In genomic region chr2:180410432-180410831, GRCm38 (mm10) we compare ENCODE assay signal across 18 mouse cellular contexts. TPM values are rescaled to one million over a fixed set of nuclear protein-coding genes. Genes with fewer than 3 reads are reported as not detected.
A peak's percentile ranks its signal among the peaks of the same experiment; 100 is the strongest.
DNase-seq lines count a peak whose midpoint lies in the region; ATAC-seq and TF ChIP-seq lines count a peak whose summit lies in the region.
"Had no signal": no experiment of that assay in that cellular context is flagged by ENCODE, and none has a peak within 500 bp of the region (broad histone marks: within the 10 kb centered on the region; RNA-seq: fewer than 3 reads in every experiment).

No protein-coding gene starts in this region.

- H3K4me3 ChIP-seq in forebrain, postnatal 0 days (ENCODE audit: low read depth, low read length) = no peak overlapping the region
- no peak overlapping the region for H3K4me3 ChIP-seq in forebrain, embryonic 13.5 days
- H3K4me3 ChIP-seq in lung, embryonic 15.5 days = no peak overlapping the region
- no peak overlapping the region for H3K4me3 ChIP-seq in lung, postnatal 0 days (ENCODE audit: low read depth, low read length)
- H3K4me3 ChIP-seq in hindbrain, embryonic 15.5 days = no peak overlapping the region
- H3K4me3 ChIP-seq: embryonic facial prominence, embryonic 12.5 days; erythroblast, embryonic 14.5 days; heart, adult 2 months; neural tube, embryonic 12.5 days had no signal

- no peaks in the 10 kb centered on the region for H3K9me3 ChIP-seq in forebrain, postnatal 0 days (ENCODE audit: low read length)
- H3K9me3 ChIP-seq in forebrain, embryonic 13.5 days (replicated peaks) = no peaks in the 10 kb centered on the region
- no peaks in the 10 kb centered on the region for H3K9me3 ChIP-seq in lung, embryonic 15.5 days
- H3K9me3 ChIP-seq in lung, postnatal 0 days (ENCODE audit: low read length) = no peaks in the 10 kb centered on the region
- H3K9me3 ChIP-seq in hindbrain, embryonic 15.5 days = no peaks in the 10 kb centered on the region
- H3K9me3 ChIP-seq: embryonic facial prominence, embryonic 12.5 days; neural tube, embryonic 12.5 days had no signal

- TF ChIP-seq EP300 in lung, postnatal 0 days (IDR thresholded peaks at IDR 0.05) = no peak

- H3K4me1 ChIP-seq in forebrain, postnatal 0 days (ENCODE audit: insufficient read depth) = no peaks in the 10 kb centered on the region
- H3K4me1 ChIP-seq in forebrain, embryonic 13.5 days = peaks cover 7% of the 10 kb centered on the region; the same call in 1 of the 2 replicates
- H3K4me1 ChIP-seq in lung, embryonic 15.5 days = no peaks in the 10 kb centered on the region
- no peaks in the 10 kb centered on the region for H3K4me1 ChIP-seq in lung, postnatal 0 days (ENCODE audit: insufficient read depth, low read depth, low read length)
- peaks cover 17% of the 10 kb centered on the region for H3K4me1 ChIP-seq in hindbrain, embryonic 15.5 days (replicated peaks)
- H3K4me1 ChIP-seq: embryonic facial prominence, embryonic 12.5 days had no signal

- no peak overlapping the region for H3K4me2 ChIP-seq in forebrain, postnatal 0 days (ENCODE audit: low read depth)
- H3K4me2 ChIP-seq in forebrain, embryonic 13.5 days = no peak overlapping the region
- no peak overlapping the region for H3K4me2 ChIP-seq in lung, embryonic 15.5 days
- no peak overlapping the region for H3K4me2 ChIP-seq in lung, postnatal 0 days (replicated peaks; ENCODE audit: low read depth, low read length)
- H3K4me2 ChIP-seq in hindbrain, embryonic 15.5 days = no peak overlapping the region
- H3K4me2 ChIP-seq: embryonic facial prominence, embryonic 12.5 days; neural tube, embryonic 12.5 days had no signal

- 0 out of 2 replicates have a peak, but pooled peaks have one; percentile 23 for ATAC-seq in forebrain, postnatal 0 days
- no peak for ATAC-seq in forebrain, embryonic 13.5 days
- ATAC-seq in lung, embryonic 15.5 days (ENCODE audit: borderline replicate concordance, extremely low read depth, low FRiP score, low TSS enrichment) = 0 out of 2 replicates have a peak, but pooled peaks have one; percentile 41
- ATAC-seq in lung, postnatal 0 days = no peak
- ATAC-seq in hindbrain, embryonic 15.5 days (ENCODE audit: low FRiP score, low read depth) = 0 out of 2 replicates have a peak, but pooled peaks have one; percentile 42

- H3K9ac ChIP-seq in forebrain, postnatal 0 days = no peak overlapping the region
- H3K9ac ChIP-seq in forebrain, embryonic 13.5 days = no peak overlapping the region
- H3K9ac ChIP-seq in lung, embryonic 15.5 days = no peak overlapping the region
- no peak overlapping the region for H3K9ac ChIP-seq in lung, postnatal 0 days (replicated peaks; ENCODE audit: low read depth)
- H3K9ac ChIP-seq in hindbrain, embryonic 15.5 days = no peak overlapping the region
- H3K9ac ChIP-seq: embryonic facial prominence, embryonic 12.5 days; neural tube, embryonic 12.5 days had no signal

- TF ChIP-seq CTCF in forebrain, postnatal 0 days (IDR thresholded peaks at IDR 0.05; ENCODE audit: low read depth) = no peak
- TF ChIP-seq CTCF in lung, postnatal 0 days (IDR thresholded peaks at IDR 0.05) = no peak

- no peaks in the 10 kb centered on the region for H3K36me3 ChIP-seq in forebrain, postnatal 0 days (ENCODE audit: insufficient read depth)
- H3K36me3 ChIP-seq in forebrain, embryonic 13.5 days (ENCODE audit: poor library complexity, severe bottlenecking) = no peaks in the 10 kb centered on the region
- no peaks in the 10 kb centered on the region for H3K36me3 ChIP-seq in lung, embryonic 15.5 days
- no peaks in the 10 kb centered on the region for H3K36me3 ChIP-seq in lung, postnatal 0 days (ENCODE audit: insufficient read depth, low read length)
- H3K36me3 ChIP-seq in hindbrain, embryonic 15.5 days = no peaks in the 10 kb centered on the region
- H3K36me3 ChIP-seq: embryonic facial prominence, embryonic 12.5 days; neural tube, embryonic 12.5 days had no signal

- no peak overlapping the region for H3K27ac ChIP-seq in forebrain, postnatal 0 days (ENCODE audit: low read depth, low read length)
- no peak overlapping the region for H3K27ac ChIP-seq in forebrain, embryonic 13.5 days
- no peak overlapping the region for H3K27ac ChIP-seq in lung, embryonic 15.5 days
- H3K27ac ChIP-seq in lung, postnatal 0 days (ENCODE audit: low read length) = no peak overlapping the region
- H3K27ac ChIP-seq in hindbrain, embryonic 15.5 days (replicated peaks) = no peak overlapping the region
- H3K27ac ChIP-seq: embryonic facial prominence, embryonic 12.5 days; heart, adult 2 months; kidney, postnatal 0 days; neural tube, embryonic 12.5 days had no signal

- DNase-seq in forebrain, postnatal 0 days = peak; percentile 27
- DNase-seq in lung, postnatal 0 days (ENCODE audit: low spot score) = no peak
- DNase-seq in retina, postnatal 1 day = peak; percentile 36
- DNase-seq in kidney, postnatal 25 days = no peak
- DNase-seq: B cell, adult 2 months; cerebellum, adult 9-10 months; heart, adult 2 months; kidney, adult 18-20 months; liver; right cerebral cortex, postnatal 25 days; thymus, postnatal 36 days had no signal

- peaks cover 8% of the 10 kb centered on the region; the same call in 1 of the 2 replicates for H3K27me3 ChIP-seq in forebrain, postnatal 0 days (ENCODE audit: insufficient read depth, low read length)
- H3K27me3 ChIP-seq in forebrain, embryonic 13.5 days = peaks cover 7% of the 10 kb centered on the region; the same call in 1 of the 2 replicates
- no peaks in the 10 kb centered on the region for H3K27me3 ChIP-seq in lung, embryonic 15.5 days
- H3K27me3 ChIP-seq in lung, postnatal 0 days (replicated peaks; ENCODE audit: insufficient read depth, low read length) = no peaks in the 10 kb centered on the region
- no peaks in the 10 kb centered on the region for H3K27me3 ChIP-seq in hindbrain, embryonic 15.5 days
- H3K27me3 ChIP-seq: embryonic facial prominence, embryonic 12.5 days; neural tube, embryonic 12.5 days had no signal

- WGBS in forebrain, postnatal 0 days = 43% methylated on average over 8 of the region's 8 CpGs
- 57% methylated on average over 8 of the region's 8 CpGs for WGBS in forebrain, embryonic 13.5 days
- 59% methylated on average over 8 of the region's 8 CpGs for WGBS in lung, embryonic 15.5 days
- 50% methylated on average over 8 of the region's 8 CpGs for WGBS in lung, postnatal 0 days
- 39% methylated on average over 8 of the region's 8 CpGs for WGBS in hindbrain, embryonic 15.5 days

RNA-seq across cellular contexts. Expression of gene Slco4a1, which starts 45.6 kb away (rescaled TPM):
- total RNA-seq in forebrain, postnatal 0 days (2014; rRNA removed) = 1.8 TPM in 2 replicates
- 1.3 and 1.6 TPM in 2 replicates for polyA plus RNA-seq in forebrain, postnatal 0 days (2015; fragmentation: Nextera tagmentation; extraction: Ambion mirVana)
- 1.1 and 2.1 TPM in 2 replicates for polyA plus RNA-seq in forebrain, embryonic 13.5 days (2015; fragmentation: Nextera tagmentation; extraction: Ambion mirVana)
- 1.1 and 1.2 TPM in 2 replicates for polyA plus RNA-seq in lung, embryonic 15.5 days (2015; fragmentation: Nextera tagmentation; extraction: Ambion mirVana)
- polyA plus RNA-seq in lung, postnatal 0 days (2015; fragmentation: Nextera tagmentation; extraction: Ambion mirVana) = 0.20 and 0.21 TPM in 2 replicates
- polyA plus RNA-seq in hindbrain, embryonic 15.5 days (2015; fragmentation: Nextera tagmentation; extraction: Ambion mirVana) = 1.9 and 2.2 TPM in 2 replicates
- total RNA-seq: heart, adult 2 months had no signal

Comparison
In these comparisons a context has a peak if more than half of its experiments do, and no peak if none do; other contexts are left out.
1. ATAC-seq: peak in forebrain, postnatal 0 days (single experiment), lung, embryonic 15.5 days (single experiment) and hindbrain, embryonic 15.5 days (single experiment); none in forebrain, embryonic 13.5 days (single experiment) and lung, postnatal 0 days (single experiment).
2. DNase-seq: peak in forebrain, postnatal 0 days (single experiment) and retina, postnatal 1 day (single experiment); none in lung, postnatal 0 days (single experiment) and kidney, postnatal 25 days (0 of 2).